Mouse (Mus musculus): ENCODE measurements around the gene Serpinh1.

The Serpinh1 gene

DNA sequence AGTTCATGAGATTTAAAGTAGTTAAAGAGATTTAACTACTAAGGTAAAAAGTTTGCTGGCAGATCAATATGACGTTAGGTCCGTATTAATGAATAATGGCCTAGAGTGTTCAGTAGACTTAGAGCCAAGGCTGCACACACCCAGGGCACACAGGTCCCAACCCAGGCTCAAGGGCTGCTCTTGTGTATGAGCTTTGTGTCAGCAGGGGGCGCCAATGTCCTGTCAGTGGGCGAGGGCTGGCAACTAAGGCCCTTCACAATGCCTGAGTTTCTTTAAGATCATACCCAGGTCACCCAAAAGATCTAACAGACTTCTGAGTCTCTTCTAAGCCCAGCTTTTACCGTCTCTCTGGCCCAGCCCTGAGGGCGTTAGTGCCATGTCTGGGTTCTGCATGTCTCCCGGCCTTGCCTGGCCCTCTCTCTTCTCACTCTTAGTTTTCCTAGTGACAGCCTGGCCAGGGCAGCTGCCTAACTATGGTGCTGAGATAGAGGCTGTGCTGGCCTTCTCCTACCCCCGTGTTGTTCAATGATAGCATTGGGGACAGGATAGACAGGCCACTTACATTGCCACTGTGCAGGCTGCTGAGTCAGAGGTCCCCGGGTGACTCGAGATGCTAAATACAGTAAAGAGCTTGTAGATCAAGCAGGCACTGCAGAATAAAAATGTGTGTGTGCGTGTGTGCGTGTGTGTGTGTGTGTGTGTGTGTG is 20.1 kb downstream of the Serpinh1 start:
- in situ Hi-C loops (cut with MboI, MseI), result loop anchor here (5.0 kb wide), 2 partner anchors 34 to 119 kb away; no protein-coding TSS in a partner anchor

DNA sequence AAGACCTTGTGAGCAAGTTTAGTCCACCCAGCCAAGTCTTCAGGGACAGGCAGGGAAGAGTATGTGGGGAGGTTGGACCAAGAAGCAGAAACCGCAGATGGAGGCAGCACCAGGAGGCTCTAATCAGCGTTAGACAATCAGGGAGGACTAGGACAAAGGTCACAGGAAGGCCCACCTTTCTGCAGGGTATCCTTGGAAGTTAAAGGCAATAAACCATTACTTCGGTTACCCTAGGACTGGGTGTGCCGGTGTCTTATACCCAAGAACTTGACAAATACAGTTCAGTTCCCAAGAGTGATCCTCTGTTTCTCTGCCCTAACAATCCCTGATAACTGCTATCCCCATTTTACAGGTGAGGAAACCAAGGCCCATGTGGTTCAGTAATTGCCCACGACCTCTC is 23.0 kb downstream of the Serpinh1 start:
- in situ Hi-C loops (cut with MboI, MseI), result loop anchor here (5.0 kb wide), 2 partner anchors 37 to 122 kb away; no protein-coding TSS in a partner anchor

DNA sequence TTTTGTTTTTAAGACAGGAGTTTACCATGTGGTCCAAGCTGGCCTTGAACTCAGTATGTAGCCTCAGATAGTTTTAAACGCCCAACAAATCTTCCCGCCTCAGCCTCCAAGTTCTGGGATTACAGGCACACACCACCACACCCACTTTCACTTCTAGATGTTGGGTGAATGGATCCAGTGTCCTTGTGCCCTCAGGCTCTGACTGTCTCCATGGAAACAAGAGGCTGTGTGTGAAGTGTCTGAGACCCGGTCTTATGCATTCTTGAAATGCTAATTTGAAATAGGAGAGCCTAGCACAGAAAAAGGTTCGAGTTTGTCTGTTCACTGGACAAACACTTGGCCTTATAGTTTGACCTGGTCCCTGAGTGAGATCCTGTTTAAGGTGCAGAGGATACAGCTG is 24.2 kb downstream of the Serpinh1 start:
- in situ Hi-C loops (cut with MboI, MseI), result no loop called here

DNA sequence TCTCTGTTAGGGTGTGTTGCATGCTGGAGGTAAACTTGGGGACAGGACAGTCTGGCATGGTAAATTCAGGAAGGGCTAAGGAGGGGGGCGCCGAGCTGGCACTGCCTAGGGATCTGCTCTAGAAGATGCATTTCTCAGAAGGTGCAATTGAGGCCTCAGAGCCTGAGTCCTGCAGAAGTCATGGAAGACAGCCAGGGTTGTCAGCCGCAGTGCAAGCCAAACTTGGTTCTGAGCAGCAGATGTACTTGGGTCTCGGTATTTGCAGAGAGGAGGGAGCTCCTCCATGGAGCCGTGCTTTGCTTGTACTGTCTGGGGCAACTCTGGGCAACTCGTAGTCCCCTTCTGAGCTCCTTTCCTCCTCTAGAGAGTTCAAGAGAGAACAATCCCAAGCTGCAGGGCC is 26.9 kb downstream of the Serpinh1 start:
- in situ Hi-C loops (cut with MboI, MseI), result no loop called here

DNA sequence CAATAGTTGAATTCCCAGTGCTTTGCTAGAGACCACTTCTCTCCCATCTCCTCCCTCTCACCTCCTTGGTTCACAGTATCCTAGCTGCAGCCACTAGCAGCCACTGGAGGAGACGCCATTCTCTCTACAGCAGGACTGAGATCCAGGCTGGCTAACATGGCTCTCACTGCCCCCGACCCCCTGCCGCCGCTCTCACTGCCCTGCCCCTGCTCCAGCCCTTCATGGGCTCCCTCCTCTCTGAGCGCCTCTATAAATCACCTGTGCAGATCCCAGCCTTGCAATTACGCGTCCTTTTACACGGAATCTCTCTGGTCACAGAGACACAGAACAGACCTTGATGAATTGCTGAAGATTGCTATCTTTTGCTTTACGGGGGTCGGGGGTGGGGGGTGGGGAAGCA is 28.2 kb downstream of the Serpinh1 start:
- in situ Hi-C loops (cut with MboI, MseI), result no loop called here

DNA sequence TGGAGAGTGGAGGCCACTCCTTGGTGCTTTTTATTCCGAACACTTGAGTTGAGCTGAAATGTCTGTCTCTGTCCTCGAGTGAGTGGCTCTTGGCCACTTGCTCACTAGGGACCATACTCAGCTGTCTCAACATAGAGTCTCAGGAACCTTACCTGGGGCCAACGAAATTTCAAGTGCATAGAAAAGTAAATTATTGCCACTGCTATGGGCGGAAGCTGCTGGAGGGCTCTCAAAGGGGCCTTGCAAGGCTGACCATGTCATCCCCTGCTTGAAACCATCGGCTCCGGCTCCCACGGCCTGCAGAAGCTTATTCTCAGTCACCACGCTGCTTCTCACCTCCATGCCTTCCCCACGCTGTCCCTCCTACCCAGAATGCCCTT is 29.7 kb downstream of the Serpinh1 start:
- in situ Hi-C loops (cut with MboI, MseI), result no loop called here

DNA sequence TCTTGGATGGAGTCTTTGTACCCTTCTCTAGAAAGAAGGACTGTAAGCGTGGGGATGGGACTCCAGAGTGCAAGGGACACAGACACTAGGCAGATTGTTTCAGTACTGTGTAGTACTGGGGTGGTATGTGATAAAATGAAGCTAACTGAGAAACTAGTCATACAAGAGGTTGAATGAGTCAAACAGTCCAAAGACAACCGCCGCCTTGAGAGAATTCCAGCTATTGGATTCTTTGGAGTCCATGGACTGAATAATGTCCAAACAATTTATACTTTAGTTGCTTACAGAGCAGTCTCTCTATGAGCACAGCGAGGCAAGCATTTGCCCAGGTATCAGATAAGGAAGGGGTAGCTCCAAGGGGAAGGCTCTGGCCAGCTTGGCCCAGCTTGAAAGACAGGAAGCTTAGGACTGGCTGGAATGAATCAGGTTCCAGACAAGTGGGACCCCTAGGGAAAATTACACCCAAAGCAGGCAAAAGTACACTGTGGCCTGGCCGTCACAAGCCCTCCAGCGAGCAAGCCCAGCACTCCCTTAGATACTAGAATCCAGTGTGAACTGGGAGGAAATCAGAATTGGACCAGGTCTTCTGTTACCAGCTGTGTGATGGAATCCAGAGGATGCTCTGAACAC is 30.2 kb downstream of the Serpinh1 start:
- in situ Hi-C loops (cut with MboI, MseI), result no loop called here

DNA sequence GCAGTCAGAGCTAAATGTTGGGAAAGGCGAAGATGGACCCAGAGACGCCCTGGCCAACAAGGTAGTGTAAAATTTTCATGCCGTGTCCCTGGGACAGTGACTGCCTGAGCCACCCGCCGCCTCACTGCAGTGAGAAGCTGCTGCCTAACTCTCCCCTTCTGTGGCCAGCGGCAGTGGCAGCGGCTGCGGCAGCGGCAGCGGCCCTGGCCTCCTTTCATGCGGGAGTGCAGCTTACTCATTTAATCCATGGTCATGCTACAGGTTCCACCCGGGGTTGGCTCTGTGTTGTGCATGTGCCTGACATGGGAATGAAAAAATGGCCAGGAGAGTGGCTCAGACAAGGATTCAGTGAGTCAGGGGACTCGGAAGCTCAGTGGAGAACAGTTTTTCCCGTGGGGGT is 32.5 kb downstream of the Serpinh1 start:
- in situ Hi-C loops (cut with MboI, MseI), result no loop called here

DNA sequence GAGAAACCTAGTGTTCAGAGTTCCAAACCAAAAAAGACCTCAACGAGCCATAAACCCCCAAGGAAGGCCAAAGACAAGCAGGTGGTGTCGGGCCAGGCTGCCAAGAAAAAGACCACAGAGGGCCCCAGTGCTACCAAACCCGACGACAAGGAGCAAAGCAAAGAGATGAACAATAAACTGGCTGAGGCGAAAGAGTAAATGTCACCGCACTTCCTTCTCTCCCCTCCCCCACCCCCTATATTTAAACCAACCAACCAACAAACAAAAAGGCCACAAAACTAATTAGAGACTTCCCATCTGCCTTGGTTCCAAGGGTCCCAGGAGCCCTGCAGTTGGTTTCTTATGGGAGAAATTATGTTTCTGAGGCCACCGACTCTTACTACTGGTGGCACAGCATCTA is 35.6 kb downstream of the Serpinh1 start:
- in situ Hi-C loops (cut with MboI, MseI), result loop anchor here in 1 of 2 experiments (10.0 kb wide), 1 partner anchor 1087 kb away; no protein-coding TSS in a partner anchor

DNA sequence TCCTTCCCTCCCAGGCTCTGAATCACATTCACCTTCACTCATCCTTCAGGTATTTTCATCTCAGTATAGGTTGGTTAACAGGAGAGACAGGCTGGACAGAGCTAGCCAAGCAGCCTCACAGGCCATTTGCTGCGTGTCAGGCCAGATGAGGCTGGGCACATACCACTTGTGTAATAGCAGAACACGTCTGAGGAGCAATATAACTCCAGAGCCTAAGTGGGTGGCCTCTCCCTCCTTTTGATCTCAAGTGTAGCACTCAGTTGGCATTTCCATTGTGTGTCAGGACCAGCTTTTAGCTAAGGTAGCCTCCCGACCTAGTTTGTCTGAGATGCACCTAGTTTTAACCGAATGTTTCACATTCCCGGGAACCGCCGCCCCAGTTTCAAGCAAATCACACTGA is 36.8 kb downstream of the Serpinh1 start:
- in situ Hi-C loops (cut with MboI, MseI), result loop anchor here in 1 of 2 experiments (10.0 kb wide), 1 partner anchor 1089 kb away; no protein-coding TSS in a partner anchor

DNA sequence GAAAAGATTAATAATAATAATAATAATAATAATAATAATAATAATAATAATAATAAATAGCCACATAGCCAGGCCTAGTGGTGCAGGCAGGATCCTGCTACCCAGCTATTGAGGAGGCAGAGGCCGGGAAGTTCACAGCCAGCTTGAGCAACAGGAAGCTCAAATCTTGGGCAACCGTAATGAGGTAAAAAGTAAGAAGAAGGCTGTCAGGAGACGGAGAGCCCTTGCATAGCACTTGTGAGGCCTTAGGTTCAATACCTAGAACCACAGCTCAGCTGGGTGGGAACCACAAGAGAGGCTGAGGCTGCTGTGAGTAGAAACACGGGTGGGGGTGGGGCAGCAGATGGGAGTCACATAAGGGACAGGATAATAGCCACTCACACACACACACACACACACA is 38.5 kb downstream of the Serpinh1 start:
- in situ Hi-C loops (cut with MboI, MseI), result loop anchor here in 1 of 2 experiments (10.0 kb wide), 1 partner anchor 1090 kb away; no protein-coding TSS in a partner anchor

DNA sequence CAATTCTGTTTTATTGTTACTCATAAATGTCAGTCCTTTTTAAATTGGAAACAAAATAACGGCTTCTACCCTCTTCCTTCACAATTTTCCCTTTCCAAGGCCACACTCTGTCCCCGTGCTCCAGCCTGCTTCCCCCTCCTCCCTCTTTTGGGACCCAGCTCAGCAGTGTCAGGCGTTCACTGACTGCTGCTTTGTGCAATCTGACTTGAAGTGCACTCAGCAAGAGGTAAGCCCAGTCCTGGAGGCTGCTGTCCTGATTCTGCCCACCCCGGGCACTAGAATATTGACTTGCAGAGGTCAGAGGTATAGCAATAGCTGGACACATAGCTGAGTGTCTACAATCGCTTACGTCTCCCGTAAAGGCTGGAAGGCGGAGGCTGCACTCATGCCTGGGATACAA is 39.8 kb downstream of the Serpinh1 start:
- in situ Hi-C loops (cut with MboI, MseI), result loop anchor here in 1 of 2 experiments (10.0 kb wide), 1 partner anchor 1092 kb away; no protein-coding TSS in a partner anchor

DNA sequence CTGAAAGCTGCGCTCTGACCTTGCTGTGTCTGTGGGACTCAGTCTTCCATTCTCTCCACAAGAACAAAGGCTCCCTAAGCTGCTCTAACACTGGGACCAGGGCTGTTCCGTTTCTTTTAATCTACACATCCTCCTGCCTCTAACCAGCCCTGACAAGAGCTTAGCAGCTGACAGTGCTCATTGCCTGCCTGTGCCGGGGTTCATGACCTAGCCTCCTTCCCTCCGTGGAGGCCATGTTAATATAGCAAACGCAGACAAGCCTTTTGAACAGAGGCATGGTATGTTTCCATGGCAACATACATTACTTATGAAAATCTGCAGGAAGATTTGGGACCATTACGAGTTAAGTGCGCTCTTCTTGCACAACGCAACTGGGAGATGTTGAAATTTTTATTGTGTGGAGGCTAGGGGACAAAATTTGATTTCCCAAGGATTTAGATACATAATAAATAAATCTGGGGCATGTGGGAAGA is 40.3 kb downstream of the Serpinh1 start:
- in situ Hi-C loops (cut with MboI, MseI), result loop anchor here in 1 of 2 experiments (10.0 kb wide), 1 partner anchor 1092 kb away; no protein-coding TSS in a partner anchor

DNA sequence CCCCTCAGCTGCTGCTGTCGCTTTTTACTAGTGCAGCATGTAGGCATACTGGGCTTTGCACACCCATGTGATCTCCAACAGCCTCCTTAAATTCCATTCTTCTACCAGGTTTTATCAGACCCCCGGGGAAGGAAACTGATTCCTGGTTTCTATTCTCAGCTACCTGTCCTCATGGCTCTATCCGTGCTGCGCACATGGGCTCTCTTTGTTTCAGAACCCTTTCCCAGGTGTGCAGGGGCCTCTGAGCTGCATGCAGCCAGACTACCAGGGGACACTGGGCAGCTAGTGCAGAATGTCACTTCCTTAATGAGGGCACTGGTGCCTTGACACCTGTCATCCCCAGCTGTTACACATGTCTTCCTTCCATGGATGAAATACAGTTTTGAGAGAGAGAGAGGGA is 41.0 kb downstream of the Serpinh1 start:
- in situ Hi-C loops (cut with MboI, MseI), result loop anchor here in 1 of 2 experiments (10.0 kb wide), 1 partner anchor 1093 kb away; no protein-coding TSS in a partner anchor

DNA sequence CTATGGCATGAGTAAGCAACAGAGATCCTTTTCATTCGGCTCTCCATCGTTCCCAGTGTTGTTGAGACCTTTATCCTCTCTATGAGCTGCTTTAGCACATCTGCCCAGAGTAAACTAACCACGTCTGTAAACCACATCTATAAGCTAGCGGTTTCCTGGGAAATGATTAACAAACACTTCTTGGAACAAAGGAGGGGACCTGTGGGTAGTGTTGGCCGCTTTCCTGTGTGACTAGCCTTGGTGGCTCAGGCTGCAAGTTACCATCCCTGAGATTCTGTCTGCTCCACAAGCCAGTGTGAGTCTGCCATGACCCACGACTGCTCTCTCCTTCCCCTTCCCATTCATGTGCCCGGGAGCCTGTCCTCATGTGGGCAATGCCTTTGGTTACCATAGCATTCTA is 41.6 kb downstream of the Serpinh1 start:
- in situ Hi-C loops (cut with MboI, MseI), result loop anchor here in 1 of 2 experiments (10.0 kb wide), 1 partner anchor 1093 kb away; no protein-coding TSS in a partner anchor

DNA sequence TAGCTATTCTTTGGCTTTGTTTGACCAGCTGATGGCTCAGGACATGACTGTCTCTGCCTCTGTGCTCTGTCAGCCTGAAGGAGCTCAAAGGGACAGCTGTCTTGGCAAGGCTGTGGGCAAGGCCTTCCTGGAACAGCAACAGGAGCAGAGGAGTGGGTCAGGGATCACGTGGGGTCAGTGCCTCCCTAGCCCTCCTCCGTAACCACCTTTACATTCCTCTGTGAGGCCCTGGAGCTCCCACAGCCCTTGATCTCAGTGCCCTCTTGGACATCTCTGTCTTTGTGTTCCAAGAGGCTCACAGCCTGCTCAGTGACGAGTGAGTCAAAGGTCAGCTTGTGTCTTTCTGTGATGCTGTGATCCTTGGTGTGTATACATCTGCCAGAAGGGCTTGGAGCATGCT is 46.4 kb downstream of the Serpinh1 start:
- in situ Hi-C loops (cut with MboI, MseI), result no loop called here

DNA sequence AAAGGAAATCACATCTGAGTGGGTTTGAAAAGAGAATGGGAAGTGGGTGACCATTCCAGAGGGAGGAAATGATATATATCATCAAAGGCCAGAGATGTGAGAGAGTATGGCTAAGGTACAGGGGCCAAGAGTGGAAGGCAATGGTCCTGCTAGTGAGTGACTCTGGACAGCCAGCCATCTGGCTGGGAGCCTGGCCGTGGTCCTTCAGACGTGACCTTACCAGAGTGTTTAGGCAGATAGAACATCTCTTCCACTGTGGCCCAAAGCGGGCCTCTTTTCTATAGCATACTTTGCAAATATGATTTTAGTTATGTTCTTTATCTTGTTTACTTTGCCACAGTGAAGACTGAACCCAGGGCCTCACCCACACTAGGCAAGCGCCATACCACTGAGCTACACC is 47.4 kb downstream of the Serpinh1 start:
- in situ Hi-C loops (cut with MboI, MseI), result no loop called here

DNA sequence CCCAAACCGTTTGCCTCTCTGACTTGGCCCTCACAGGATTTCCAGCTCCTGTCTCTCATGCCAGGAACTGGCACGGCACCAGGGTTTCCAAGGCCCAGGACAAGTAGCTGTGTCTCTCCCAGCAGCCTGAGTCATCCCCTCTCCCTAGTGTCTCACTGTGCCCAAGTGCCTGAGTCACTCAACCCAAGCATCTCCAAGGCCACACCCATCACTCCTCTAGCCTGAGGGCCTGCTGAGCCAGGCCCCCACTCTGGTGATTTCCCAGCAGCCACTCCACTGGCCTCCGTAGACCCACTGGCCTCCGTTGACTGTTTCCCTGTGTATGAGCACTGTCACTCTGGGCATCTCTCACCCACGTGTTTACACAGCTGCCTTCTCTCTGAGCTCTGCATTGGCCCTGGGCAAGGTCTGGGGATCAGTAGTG is 48.1 kb downstream of the Serpinh1 start:
- in situ Hi-C loops (cut with MboI, MseI), result no loop called here

DNA sequence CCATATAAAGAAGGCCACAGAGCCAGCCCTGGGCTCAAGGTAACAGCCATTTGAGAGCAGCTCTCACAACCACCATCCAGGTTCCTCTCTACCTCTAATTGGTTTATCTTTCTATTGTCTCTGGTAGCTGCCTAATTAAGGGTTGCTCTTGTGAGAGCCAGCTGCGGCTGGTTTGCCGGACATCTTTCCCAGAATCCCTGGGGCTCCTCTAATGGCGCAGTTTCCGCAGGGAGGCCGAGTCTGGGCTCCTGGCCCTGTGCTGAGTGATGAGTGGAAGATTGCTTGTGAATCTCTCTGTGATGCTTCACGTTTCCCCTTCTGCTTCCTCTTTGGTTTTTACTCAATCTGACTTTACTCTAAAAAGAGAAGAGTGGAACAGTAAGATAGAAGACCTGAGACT is 49.0 kb downstream of the Serpinh1 start:
- in situ Hi-C loops (cut with MboI, MseI), result no loop called here

DNA sequence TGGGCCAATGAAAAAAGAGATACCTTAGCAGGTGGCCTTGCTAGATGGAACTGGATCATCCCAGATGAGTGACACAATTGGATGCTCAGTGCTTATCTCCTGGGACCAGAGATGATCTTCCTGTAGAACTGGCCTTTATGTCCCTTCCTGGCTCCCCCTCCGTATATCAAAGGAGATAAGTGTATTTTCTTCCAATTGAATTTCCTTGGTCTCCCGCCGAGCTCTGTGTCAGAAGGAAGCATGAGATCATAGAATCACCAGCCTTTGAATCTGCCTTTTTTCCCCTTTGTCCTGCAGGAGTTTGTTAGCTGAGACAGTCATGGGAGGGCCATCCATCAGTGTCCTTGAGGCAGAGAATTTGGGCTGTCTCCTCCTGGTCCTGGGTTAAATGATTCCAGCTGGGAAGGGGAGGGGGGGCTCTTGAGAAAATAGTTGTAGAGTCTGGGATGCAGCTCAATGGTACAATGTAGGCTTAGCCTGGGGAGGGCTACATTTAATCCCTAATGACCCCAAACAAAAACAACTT is 52.3 kb downstream of the Serpinh1 start:
- in situ Hi-C loops (cut with MboI, MseI), result no loop called here

Data from T-helper 17 cell (primary cell).